Mouse (Mus musculus) left cerebral cortex, adult 18-20 months (tissue): ENCODE measurements around the gene Tpi1. TPM values are rescaled to one million over a fixed set of nuclear protein-coding genes. Genes with fewer than 3 reads are reported as not detected.
"Not testable (repeated sequence)": the region's sequence is repeated elsewhere in the genome, so short reads cannot be mapped to it uniquely, and the experiment has no call there.

Source experiments
- DNase-seq, 2 experiments: peaks; one replicate each; pipeline ENCODE4 v3.0.0; 2021 to 2022; ENCODE audit warnings: low spot score in 2 of 2, mixed read lengths in 1 of 2
- total RNA-seq, 2 experiments: library from RNA; stranded (reverse); gene quantifications; 2 replicates each; pipeline ENCODE4 v1.2.3; 2021

Tpi1 gene
- total RNA-seq, 2 experiments from 2014 or later = 804 to 847 TPM

GRCm38 (mm10) chr6:124834512-124835081 is 20.5 kb upstream of the Tpi1 start:
- no peak for DNase-seq

GRCm38 (mm10) chr6:124831649-124832048 is 17.6 kb upstream of the Tpi1 start:
- DNase-seq = no peak

DNA sequence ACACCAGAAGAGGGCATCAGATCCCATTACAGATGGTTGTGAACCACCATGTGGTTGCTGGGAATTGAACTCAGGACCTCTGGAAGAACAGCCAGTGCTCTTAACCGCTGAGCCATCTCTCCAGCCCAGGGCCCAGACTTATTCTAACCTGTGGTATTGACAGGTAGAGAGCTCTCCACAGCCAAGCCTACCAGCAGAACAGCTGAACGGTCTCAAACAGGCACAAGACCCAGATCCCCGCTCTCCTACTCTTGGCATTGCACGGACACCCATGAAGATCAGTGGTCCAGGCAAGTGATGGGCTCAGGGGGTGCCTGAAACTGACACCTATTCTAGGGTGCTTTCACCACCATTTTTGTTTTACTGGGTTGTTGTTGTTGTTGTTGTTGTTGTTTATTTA is 17.1 kb upstream of the Tpi1 start:
- not testable (repeated sequence) for DNase-seq

DNA sequence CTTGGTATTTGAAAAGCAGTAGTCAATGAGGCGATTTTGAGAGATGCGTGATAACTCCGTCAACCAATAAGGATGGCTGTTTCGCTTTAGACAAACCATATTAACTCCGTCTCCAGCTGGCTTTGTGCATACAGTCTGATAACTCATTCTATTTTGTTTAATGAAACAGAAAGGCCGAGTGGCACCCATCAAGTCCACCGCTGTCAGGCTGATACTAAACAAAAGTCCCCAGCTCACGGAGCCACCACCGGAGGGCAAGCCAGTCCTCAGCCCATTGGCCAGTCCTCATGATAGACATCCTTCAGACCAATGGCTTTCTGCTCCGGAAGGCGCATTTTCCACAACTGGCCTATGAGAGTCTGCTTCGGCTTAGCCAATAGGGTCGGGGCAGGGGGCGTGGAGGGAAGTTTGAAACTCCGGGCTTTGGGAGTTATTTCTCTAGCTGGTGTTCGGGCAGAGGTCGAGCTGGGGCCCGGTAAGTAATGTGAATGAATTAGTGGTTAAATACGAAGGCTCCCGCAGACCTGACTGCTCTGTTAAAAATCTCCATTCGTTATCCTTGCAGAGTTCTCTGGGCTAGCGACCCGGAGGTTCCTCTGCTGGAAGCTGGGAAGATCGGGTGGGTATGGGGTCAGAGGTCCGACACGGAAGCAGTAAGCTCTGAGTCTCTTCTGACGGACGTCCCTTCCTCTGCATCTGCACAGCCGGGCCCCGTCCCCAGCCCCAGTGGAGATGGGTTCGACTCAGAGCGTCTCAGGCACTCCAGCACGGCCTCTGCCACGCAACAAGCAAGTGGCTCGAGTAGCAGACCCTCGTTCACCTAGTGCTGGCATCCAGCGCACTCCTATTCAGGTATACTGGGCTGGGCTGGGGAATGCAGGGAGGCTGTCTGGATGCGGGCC is 16.0 kb upstream of the Tpi1 start:
- DNase-seq = peak; percentile 87 to 90

DNA sequence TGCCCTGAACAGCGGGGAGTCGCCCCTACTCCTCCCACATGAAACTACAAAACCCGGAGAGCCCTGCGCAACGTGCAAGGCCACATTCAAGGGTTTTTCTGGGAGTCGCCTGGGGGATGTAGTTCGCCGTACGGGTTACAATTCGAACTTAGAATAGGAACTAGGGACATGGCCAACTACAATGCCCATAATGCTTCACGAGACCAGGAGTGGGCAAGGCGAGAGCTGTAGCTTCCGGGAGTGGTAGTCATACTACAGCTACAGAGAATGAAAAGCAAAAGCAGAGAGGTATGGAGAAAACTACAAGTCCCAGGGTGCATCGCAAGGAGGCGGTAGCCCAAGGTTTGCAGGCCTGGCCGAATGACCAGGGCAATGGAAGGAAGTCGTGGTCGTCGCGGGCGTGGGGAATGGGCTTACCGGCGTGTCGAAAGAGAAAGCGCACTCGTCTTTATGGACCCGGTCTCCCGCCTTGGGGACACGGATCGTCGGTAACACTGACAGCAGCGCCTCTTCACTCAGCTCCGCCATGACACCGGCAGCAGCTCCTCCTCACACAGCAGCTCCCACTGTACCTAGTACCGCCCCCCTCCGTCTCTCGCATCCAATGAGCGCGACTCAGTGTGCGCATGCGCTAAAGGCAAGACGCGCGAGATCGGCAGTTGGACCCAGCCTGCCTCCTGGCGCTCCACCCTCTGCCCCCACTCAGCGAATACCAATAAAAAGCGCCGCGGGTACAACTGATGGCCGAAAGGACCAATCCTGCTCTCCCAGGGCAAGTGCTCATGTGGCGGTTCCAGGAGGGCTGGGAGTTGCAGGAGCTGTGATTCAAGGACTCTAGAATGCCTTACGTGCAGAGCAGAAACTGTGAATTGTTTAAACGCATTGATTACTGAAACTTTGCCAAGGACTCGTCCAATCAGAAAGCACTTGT is 15.0 kb upstream of the Tpi1 start, which contains the start of the genes Usp5 and Cdca3:
Gene Usp5, minus strand, starts transcription at position 617 of the 931 bp plus-strand sequence.
Gene Cdca3, plus strand, starts transcription at position 680 of the 931 bp plus-strand sequence.
- peak; percentile 95 to 99 for DNase-seq

DNA sequence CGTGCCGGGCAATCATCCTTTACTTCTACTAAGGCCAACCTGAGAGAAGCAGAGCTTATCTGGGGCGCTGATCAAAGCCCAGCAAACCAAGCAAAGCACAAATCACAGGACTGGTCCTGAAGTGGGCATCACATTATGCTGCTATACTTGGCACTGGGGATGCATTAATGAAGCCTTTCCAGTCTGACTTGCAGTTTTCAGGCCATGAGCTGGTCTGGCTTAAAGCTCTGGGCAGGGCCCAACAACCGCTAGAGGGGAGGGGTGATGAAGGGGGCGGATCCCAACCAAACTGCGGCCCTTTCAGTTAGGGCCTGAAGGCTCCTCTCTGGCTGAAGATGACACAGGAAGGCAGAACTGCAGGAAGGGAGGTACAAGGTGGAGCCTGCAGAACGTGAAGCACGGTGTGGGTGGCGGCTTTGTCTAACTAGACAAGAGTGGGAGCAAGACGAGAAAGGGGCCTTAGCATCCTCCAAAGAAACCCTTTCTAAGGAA is 14.1 kb upstream of the Tpi1 start:
- no peak for DNase-seq

DNA sequence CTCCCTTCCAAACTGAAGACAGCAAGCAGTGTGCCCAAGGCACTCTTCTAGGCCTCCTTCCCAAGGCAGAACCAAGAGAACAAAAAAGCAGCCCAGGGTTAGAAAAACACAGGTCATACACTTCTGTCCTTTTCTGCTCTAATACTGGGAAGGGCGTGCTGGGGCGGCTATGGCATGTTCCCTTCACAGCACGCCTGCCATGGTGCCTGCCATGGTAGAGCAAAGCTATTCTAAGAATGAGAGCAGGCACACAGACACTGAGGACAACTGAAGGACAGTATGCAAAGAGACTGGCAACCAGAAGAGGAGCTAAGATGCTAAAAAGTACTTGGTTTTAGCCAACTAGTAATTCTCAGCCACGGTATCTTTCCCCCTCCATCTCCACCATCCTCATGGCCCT is 8.0 kb upstream of the Tpi1 start:
- DNase-seq = no peak

DNA sequence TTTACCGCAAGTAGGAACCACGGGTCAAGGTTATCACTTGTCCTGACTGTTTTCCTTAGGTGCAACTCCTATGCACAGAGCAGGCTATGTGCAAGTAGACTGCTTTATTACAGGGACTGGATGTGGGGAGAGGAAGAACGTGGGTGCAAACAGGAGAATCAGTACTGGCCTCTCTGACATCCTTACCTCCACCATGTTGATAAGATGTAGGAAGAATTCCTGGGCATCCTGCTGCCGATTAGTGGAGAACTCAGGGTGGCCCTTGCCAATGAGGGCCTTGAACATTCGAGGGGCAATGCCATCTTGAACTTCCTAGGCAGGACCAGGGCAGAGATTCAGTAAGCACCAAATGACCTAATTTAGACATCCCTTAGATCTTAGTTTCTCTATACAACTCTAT is 6.8 kb upstream of the Tpi1 start:
- no peak for DNase-seq

GRCm38 (mm10) chr6:124817971-124818370 is 3.9 kb upstream of the Tpi1 start:
- DNase-seq = peak in 1 of 2 experiments; percentile 44

GRCm38 (mm10) chr6:124817563-124817962 is 3.5 kb upstream of the Tpi1 start:
- no peak for DNase-seq

GRCm38 (mm10) chr6:124817125-124817524 is 3.0 kb upstream of the Tpi1 start:
- DNase-seq = no peak

- no peak for DNase-seq
These were observed 2.5 kb upstream of the Tpi1 start for GRCm38 (mm10) chr6:124816611-124817010.

GRCm38 (mm10) chr6:124814858-124815774 is 1.0 kb upstream of the Tpi1 start:
- no peak for DNase-seq

- no peak for DNase-seq
These were observed 352 bp upstream of the Tpi1 start for GRCm38 (mm10) chr6:124814448-124814847.

DNA sequence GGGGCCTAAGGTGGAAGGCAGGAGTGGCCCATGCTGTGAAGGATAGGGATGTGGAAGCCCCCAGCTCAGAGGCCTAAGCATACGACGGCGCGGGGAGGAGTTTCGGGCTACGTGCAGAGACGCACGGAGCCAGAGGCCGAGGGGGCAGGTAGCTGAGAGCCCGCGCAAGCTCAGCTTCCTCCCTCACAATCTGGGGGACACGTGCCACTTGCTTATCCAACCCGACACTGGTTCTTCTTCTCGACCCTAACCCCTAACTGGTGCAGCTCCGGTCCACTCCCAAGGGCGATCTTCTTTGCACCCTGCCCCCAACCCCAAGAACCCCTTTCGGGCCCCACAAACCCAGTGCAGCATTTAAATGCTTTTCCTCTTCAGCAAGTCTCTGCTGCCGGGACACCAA is 600 bp downstream of the Tpi1 start:
- peak; percentile 67 to 79 for DNase-seq

DNA sequence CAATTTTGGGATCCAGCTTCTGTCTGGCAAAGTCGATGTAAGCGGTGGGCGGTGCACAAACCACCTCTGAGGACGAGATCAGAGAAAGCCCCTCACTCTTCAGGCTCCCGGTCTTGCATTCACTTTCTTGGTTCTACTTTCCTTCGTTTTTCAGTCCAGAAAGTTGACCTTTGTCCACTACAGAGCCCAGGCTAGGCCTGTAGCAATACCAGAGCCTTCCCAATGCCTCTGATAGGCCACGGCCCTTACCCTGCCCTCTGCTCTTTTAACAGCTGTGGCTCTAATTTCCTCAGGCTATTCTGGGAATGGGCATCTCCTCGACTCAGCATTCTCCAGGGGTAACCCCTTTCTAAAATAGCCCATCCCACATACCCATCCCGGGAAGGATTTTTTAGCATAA is 1.2 kb downstream of the Tpi1 start:
- no peak for DNase-seq

DNA sequence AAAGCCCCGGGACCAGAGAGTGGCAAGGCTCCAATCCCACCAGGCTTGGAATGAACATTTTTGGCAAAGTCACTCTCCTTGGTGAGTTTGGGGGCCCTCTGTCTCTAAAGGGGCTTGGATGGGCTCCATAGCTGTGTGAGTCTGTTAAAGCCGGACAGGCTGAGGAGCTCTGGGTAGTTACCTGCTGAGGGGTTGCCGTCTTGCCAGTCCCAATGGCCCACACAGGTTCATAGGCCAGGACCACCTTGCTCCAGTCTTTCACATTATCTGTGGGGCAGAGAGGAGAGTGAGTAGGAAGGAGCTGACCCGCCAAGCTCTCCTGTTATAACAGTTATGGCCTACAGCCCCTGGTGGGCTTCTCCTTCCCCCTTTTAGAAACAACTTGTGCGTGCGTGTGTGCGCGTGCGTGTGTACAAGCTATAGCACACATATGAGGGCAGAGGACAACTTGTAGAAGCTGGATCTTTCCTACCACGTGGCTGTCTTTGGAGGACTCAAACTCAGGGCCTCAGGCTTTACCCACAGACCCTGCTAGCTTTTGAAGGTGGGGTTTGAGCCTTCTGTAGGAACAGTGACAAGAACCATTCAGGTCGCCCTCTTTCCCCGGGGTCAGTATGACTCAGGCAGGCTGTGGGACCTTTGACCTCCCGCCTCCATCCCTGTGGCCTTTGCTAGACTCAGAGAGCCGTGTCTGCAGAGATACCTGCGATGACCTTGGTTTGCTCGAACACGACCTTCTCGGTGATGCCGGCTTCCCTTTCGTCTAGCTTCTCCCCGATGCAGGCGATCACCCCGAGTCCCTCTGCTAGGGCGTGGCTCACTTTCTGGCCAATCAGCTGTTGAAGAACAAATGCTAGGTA is 2.2 kb downstream of the Tpi1 start:
- DNase-seq = no peak

DNA sequence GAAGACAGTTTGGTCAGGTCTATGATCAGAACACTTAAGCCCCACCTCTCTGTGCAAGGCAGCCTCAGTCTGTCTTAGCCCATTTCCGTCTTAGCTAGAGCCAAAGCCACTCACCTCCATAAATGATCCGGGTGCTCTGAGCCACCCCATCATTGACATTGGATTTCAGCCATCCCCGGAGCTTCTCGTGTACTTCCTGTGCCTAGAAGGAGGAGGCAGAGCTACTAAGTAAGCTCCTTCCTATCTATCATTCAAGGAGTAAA is 2.8 kb downstream of the Tpi1 start:
- no peak for DNase-seq
